Mouse (Mus musculus) bone marrow macrophage, adult 2 months (primary cell): ENCODE measurements around the gene Abcc6.

Experiments
- CTCF ChIP-seq: IDR thresholded peaks from 2 replicates; pipeline ENCODE4 v1.5.1; 2012; ENCODE audit warnings: low read depth, mild to moderate bottlenecking, low read length, moderate library complexity
- POLR2A ChIP-seq: IDR thresholded peaks from 2 replicates; pipeline ENCODE4 v1.6.1; 2012; ENCODE audit warnings: mild to moderate bottlenecking, low read depth, low read length, borderline replicate concordance

DNA sequence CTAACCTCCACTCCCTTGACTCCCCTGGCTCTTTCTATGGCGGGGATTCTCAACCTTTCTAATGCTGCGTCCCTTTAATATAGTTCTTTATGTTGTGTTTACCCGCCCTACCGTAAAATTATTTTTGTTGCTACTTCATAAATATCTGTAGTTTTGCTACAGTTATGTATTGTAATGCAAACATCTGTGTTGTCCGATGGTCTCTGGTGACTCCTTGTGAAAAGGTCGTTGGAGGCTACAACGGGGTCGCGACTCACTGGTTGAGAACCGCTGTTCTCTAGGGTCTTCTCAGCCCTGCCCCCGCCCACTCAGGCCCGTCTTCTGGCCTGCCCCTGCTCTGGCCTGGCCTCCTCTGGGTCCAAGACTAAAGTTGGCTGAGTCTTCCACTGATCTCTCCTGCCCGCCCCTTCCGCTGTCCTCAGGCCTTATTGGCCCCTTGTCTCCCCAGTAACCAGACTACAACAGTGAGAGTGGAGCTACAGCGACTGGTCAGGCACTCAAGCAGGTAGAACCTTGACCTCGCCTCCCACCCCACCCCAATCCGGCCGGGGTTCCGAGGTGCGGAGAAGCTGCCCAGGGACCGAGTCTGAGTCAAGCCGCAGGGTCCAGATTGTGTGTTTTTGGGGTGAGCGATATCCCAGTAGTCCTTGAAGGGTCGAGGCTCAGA is 106.2 kb downstream of the Abcc6 start, which contains the start of gene Ccdc114:
- TF ChIP-seq CTCF (no peak), POLR2A (no peak)
